Mouse (Mus musculus): ENCODE data around the gene Auts2. TPM values are rescaled to one million over a fixed set of nuclear protein-coding genes. Genes with fewer than 3 reads are reported as not detected.

The Auts2 gene
- total RNA-seq, 1 experiment = 9.9 TPM

- TF ChIP-seq HCFC1 (IDR thresholded peaks at IDR 0.05; ENCODE audit: borderline replicate concordance, insufficient read depth, low read length) (no peak), CHD2 (IDR thresholded peaks at IDR 0.05; ENCODE audit: low read depth, low read length) (no peak), MAFK (IDR thresholded peaks at IDR 0.05; ENCODE audit: insufficient read depth, low read depth, low read length) (no peak), ZNF384 (IDR thresholded peaks at IDR 0.05; ENCODE audit: low read depth, low read length) (no peak), ZC3H11A (IDR thresholded peaks at IDR 0.05; ENCODE audit: borderline replicate concordance, low read depth, low read length) (no peak)
Observed at GRCm38 (mm10) chr5:131610702-131611101, 932.4 kb downstream of the Auts2 start.

DNA sequence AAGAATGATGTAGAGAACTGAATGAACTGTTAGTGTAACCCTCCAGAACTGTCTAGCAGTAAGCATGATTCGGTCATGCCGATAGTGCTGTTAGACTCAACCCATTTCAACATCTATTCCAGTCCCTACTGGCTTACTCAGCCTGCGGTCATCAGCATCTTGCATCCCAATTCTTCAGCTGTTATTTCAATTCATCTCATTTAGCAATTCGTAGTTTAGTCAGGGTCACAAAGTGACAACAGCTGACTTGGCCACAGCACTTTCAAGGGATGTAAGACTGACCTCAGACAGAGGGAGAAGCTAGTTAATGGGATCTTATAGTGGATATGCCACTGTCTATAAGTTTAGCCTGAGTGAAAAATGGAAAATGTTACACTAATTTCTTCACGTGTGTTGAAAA, 936.4 kb downstream of the Auts2 start:
- H3K36me3 ChIP-seq (ENCODE audit: control insufficient read depth, insufficient read depth, low read length, poor library complexity, severe bottlenecking) = no peaks in the 10 kb centered on the region
- no peak overlapping the region for H3K27ac ChIP-seq (ENCODE audit: insufficient read depth, low read depth, low read length, poor library complexity, severe bottlenecking)
- H3K9me3 ChIP-seq (ENCODE audit: control insufficient read depth, insufficient read depth, low read depth, low read length) = no peaks in the 10 kb centered on the region
- H3K4me3 ChIP-seq (ENCODE audit: insufficient read depth in 1 of 2, low read depth in 1 of 2, low read length in 2 of 2, poor library complexity in 1 of 2, severe bottlenecking in 1 of 2) = no peak overlapping the region
- no peak overlapping the region for H3K9ac ChIP-seq (ENCODE audit: insufficient read depth, low read depth, low read length, poor library complexity, severe bottlenecking)
- in situ Hi-C loops (cut with MboI; ENCODE audit: low sequenced_read_pairs in 2 of 2, unreplicated experiment in 2 of 2) = no loop called here
- no peaks in the 10 kb centered on the region for H3K4me1 ChIP-seq (ENCODE audit: control insufficient read depth in 2 of 2, insufficient read depth in 2 of 2, low read length in 2 of 2, poor library complexity in 1 of 2)
- TF ChIP-seq CHD2 (IDR thresholded peaks at IDR 0.05; ENCODE audit: low read depth, low read length) (no peak), ZNF384 (IDR thresholded peaks at IDR 0.05; ENCODE audit: low read depth, low read length) (no peak), HCFC1 (IDR thresholded peaks at IDR 0.05; ENCODE audit: borderline replicate concordance, insufficient read depth, low read length) (no peak)
- no peak for DNase-seq (ENCODE audit: low read depth, low spot score)

More at GRCm38 (mm10) chr5:131610702-131611101, 932.4 kb downstream of the Auts2 start:
- no peaks in the 10 kb centered on the region for H3K36me3 ChIP-seq (ENCODE audit: control insufficient read depth, insufficient read depth, low read length, poor library complexity, severe bottlenecking)
- H3K9me3 ChIP-seq (ENCODE audit: control insufficient read depth, insufficient read depth, low read depth, low read length) = no peaks in the 10 kb centered on the region
- no peaks in the 10 kb centered on the region for H3K4me1 ChIP-seq (ENCODE audit: control insufficient read depth in 2 of 2, insufficient read depth in 2 of 2, low read length in 2 of 2, poor library complexity in 1 of 2)
- H3K9ac ChIP-seq (ENCODE audit: insufficient read depth, low read depth, low read length, poor library complexity, severe bottlenecking) = no peak overlapping the region
- DNase-seq (ENCODE audit: low read depth, low spot score) = no peak
- no peak overlapping the region for H3K27ac ChIP-seq (ENCODE audit: insufficient read depth, low read depth, low read length, poor library complexity, severe bottlenecking)
- in situ Hi-C loops (cut with MboI; ENCODE audit: low sequenced_read_pairs in 2 of 2, unreplicated experiment in 2 of 2) = no loop called here
- H3K4me3 ChIP-seq (ENCODE audit: insufficient read depth in 1 of 2, low read depth in 1 of 2, low read length in 2 of 2, poor library complexity in 1 of 2, severe bottlenecking in 1 of 2) = no peak overlapping the region

DNA sequence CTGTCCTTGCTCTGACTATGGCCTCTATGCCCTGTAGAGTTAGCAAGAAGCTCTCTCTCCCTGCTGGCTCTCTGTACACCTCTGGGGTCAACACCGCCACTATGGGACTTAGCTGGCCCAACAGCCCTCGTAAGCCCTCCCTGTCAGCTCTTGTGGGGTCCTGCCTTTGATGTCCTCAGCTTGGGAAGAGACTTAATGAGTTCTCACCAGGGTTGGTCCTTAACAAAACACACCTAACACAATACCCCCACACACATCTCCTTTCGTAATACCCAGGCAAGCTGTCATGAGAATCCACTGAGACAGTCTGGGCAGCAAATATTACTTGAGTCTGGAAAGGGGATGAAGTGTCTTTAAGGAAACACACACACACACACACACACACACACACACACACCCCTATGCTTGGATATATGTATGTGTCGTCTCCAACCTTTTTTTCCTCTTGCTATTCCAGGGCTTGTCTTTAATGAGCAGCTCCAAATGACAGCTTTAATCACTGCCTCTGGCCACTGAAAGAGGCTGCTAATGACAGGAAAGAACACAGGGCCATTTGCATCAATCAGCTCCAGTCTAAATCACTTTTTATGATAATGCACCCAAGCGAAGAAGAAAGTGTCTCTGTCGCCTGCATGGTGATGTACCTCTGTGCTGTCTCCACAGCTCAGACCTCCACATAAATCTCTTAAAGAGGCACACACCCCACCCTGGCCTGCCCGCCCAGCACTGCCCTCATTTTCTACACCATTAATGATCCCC, 941.0 kb downstream of the Auts2 start:
- Histone ChIP-seq H3K27ac (ENCODE audit: insufficient read depth, low read depth, low read length, poor library complexity, severe bottlenecking) (no peak overlapping the region), H3K4me3 (ENCODE audit: insufficient read depth in 1 of 2, low read depth in 1 of 2, low read length in 2 of 2, poor library complexity in 1 of 2, severe bottlenecking in 1 of 2) (no peak overlapping the region), H3K36me3 (ENCODE audit: control insufficient read depth, insufficient read depth, low read length, poor library complexity, severe bottlenecking) (no peaks in the 10 kb centered on the region), H3K9ac (ENCODE audit: insufficient read depth, low read depth, low read length, poor library complexity, severe bottlenecking) (no peak overlapping the region), H3K9me3 (ENCODE audit: control insufficient read depth, insufficient read depth, low read depth, low read length) (no peaks in the 10 kb centered on the region), H3K4me1 (ENCODE audit: control insufficient read depth in 2 of 2, insufficient read depth in 2 of 2, low read length in 2 of 2, poor library complexity in 1 of 2) (no peaks in the 10 kb centered on the region; a peak in 1 of 4 replicates)
- TF ChIP-seq HCFC1 (IDR thresholded peaks at IDR 0.05; ENCODE audit: borderline replicate concordance, insufficient read depth, low read length) (no peak), CHD2 (IDR thresholded peaks at IDR 0.05; ENCODE audit: low read depth, low read length) (no peak), ZNF384 (IDR thresholded peaks at IDR 0.05; ENCODE audit: low read depth, low read length) (no peak), MAFK (IDR thresholded peaks at IDR 0.05; ENCODE audit: insufficient read depth, low read depth, low read length) (no peak), ZC3H11A (IDR thresholded peaks at IDR 0.05; ENCODE audit: borderline replicate concordance, low read depth, low read length) (no peak)
- in situ Hi-C loops (cut with MboI; ENCODE audit: low sequenced_read_pairs in 2 of 2, unreplicated experiment in 2 of 2) = no loop called here
- DNase-seq (ENCODE audit: low read depth, low spot score) = no peak

GRCm38 (mm10) chr5:131600325-131601125, 942.6 kb downstream of the Auts2 start:
- H3K9me3 ChIP-seq (ENCODE audit: control insufficient read depth, insufficient read depth, low read depth, low read length) = no peaks in the 10 kb centered on the region
- no peak overlapping the region for H3K4me3 ChIP-seq (ENCODE audit: insufficient read depth in 1 of 2, low read depth in 1 of 2, low read length in 2 of 2, poor library complexity in 1 of 2, severe bottlenecking in 1 of 2)
- H3K4me1 ChIP-seq (ENCODE audit: control insufficient read depth in 2 of 2, insufficient read depth in 2 of 2, low read length in 2 of 2, poor library complexity in 1 of 2) = peaks cover 0 to 11% of the 10 kb centered on the region in 2 experiments; a peak in 2 of 4 replicates
- TF ChIP-seq CHD2 (IDR thresholded peaks at IDR 0.05; ENCODE audit: low read depth, low read length) = no peak
- no peak for TF ChIP-seq ZC3H11A (IDR thresholded peaks at IDR 0.05; ENCODE audit: borderline replicate concordance, low read depth, low read length)
- TF ChIP-seq ZNF384 (IDR thresholded peaks at IDR 0.05; ENCODE audit: low read depth, low read length) = no peak
- TF ChIP-seq HCFC1 (IDR thresholded peaks at IDR 0.05; ENCODE audit: borderline replicate concordance, insufficient read depth, low read length) = no peak
- in situ Hi-C loops (cut with MboI; ENCODE audit: low sequenced_read_pairs in 2 of 2, unreplicated experiment in 2 of 2) = no loop called here
- H3K36me3 ChIP-seq (ENCODE audit: control insufficient read depth, insufficient read depth, low read length, poor library complexity, severe bottlenecking) = no peaks in the 10 kb centered on the region
- H3K9ac ChIP-seq (ENCODE audit: insufficient read depth, low read depth, low read length, poor library complexity, severe bottlenecking) = no peak overlapping the region
- no peak overlapping the region for H3K27ac ChIP-seq (ENCODE audit: insufficient read depth, low read depth, low read length, poor library complexity, severe bottlenecking)
- no peak for DNase-seq (ENCODE audit: low read depth, low spot score)
